Mouse (Mus musculus): Measurements from ENCODE around the gene Pfn1. TPM values are rescaled to one million over a fixed set of nuclear protein-coding genes. Genes with fewer than 3 reads are reported as not detected.

Gene Pfn1
- 100 to 1,000 TPM; 267 to 286 TPM for total RNA-seq (2021)
- long read RNA-seq, experiment 1, transcript Pfn1-201 (3 exons, 861 nt) = major isoform, 197 of 209 reads
- long read RNA-seq, experiment 1, partial matches to known transcripts = 5 of 209 reads
- long read RNA-seq, experiment 1, other reads (novel, unspliced or antisense) = 4 of 209 reads
- long read RNA-seq, experiment 2, transcript Pfn1-201 (3 exons, 861 nt) = major isoform, 122 of 128 reads
- long read RNA-seq, experiment 2, partial matches to known transcripts = 5 of 128 reads
- long read RNA-seq, experiment 2, other reads (novel, unspliced or antisense) = 1 of 128 reads

DNA sequence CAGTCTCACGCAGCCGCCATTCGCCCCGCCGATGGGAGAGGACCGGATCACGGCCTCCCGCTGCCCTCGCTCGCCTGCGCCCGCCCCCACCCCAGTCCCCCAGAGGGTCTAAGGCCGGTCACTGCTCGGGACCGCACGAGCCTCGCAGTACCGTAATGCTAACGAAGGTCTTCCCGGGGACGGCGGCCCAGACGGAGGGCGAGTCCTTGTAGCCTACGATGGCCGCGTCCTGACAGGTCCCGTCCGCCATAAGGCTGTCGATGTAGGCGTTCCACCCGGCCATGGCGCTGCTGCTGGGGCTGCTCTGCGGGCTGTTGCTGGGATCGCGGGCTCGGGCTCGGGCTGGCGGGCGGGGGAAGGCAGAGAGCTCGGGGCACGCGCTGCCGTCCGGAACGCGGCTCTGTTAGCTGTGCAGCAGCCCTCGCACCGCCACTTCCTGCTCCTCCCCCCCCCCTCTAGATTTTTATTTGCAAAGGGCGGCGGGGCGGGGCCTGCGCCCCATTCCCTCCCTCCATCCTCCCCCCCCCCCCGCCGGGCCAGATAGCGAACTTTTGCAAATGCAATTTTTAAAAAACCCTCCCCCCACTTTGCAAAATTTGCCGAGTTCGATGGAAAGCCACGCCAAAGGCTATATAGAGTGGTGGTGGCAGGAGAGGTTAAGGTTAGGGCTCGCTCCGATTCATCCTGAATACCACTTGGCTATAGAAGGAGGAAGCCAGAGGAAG, at the start of gene Pfn1:
Gene Pfn1 (minus strand): TSS at position 447 of the 725 bp plus-strand sequence.
- intact Hi-C loops (cut with DNase I) = loop anchor here (2.0 kb wide), 1 partner anchor 14 kb away; the partner anchor contains the start of gene Spag7

DNA sequence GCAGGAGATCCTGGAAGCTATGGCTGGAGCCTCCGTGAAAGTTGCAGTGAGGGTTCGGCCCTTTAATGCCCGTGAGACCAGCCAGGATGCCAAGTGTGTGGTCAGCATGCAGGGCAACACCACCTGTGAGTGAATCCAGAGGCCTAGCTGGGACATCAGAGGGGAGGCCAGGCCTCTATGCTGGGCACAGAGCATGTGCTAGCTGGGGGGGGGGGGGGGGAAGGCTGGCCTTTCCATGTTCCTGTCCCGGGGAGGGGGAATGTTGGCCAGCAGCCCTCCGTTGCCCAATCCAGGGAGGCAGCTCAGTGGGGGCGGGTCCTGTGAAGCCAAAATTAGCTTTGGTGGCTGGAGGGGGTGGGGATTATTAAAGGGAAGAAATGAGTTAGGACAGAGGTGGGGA, 48.3 kb upstream of the Pfn1 start:
- intact Hi-C loops (cut with DNase I) = no loop called here
- no peak for DNase-seq (ENCODE audit: low spot score in 2 of 2)

More for the DNA sequence above, at the start of gene Pfn1:
- peak; percentile 68 to 69 for DNase-seq (ENCODE audit: low spot score in 2 of 2)

DNA sequence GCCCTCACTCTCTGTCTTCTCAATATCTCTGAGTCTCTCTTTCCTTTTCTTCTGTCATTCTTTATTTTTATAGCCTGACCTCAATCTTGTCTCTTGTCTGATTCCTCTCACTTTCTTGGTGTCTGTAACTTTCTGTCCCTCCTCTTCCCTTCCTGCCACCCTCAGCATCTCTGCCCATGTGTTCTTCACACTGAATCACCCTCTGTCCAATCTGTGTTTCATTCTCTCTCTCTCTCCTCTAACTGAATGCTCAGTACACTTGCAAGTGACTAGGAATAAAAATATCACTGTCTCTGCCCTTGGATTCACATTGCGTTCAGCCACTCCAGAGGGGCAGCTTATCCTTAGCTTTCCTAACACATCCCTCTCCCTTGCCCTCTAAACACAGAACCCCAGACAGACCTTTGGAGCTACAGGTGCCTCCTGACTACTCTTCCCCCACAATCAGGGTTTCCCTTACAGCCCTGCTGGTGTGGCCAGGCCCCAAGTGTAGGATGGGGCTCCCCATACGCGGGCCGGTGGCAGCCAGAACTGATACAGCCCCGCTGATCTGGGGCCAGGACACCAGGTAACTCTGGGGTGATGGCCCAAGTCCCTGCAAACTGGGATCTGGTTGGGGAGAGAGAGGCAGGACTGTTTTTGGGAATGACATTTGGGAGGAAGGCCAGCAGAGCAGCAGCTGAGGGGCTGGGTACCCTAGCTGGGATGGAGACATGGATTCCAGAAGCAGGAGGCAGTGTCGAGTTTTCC, 47.7 kb upstream of the Pfn1 start:
- no peak for DNase-seq (ENCODE audit: low spot score in 2 of 2)
- intact Hi-C loops (cut with DNase I) = no loop called here

DNA sequence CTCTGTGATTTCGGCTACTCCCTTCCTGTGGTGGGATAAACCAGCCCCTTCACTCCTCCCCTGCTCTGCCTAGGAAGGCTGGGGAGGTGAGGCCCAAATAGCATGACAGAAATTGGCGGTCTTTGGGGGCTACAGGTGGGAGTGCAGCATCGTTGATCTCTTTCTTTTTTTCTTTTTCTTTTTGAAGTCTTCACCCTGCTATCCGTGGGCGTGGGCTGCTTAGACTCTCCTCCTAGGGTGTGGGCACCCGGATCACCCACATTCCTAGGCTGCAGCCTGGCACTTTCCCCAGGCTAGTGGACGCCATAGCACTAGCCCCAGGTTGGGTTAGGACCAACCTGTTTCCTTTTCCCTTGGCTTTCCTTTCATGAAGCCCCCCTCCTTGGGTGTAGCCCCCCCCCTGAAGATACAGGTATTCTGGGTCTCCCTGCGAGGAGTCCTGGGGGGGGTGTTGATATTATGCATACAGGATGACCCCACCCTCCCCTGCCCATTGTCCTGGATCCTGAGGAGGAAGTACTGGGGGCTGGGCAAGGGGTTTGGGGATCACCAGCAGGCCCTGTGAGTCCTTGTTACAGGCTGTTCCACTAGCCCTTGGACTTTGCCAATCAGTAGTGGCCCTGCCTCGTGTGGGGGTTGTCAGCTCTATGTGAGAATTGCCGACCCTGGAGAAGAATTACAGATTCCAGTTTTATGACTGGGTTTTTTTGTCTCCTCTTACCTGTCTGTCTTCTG, 46.9 kb upstream of the Pfn1 start:
- intact Hi-C loops (cut with DNase I) = no loop called here
- no peak for DNase-seq (ENCODE audit: low spot score in 2 of 2)

DNA sequence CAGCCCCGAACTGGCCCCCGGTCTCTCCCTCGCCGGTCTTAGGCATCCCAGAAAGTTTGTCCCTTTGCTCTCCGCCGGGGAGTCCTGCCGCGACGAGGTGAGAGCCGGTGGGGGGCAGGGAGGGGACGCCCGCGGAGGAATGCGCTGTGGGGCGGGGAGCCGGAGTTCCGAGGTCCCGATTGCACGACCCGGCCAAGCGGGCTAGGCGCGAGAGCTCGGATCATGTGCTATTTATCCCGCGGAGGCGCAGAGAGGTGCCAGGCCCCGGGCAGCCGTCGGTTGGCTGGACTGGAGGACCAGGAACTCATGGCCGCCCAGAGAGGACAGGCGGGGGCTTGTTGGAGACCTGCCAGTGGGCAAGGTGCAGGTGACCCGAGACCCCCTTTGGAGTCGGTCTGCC, 46.2 kb upstream of the Pfn1 start:
- intact Hi-C loops (cut with DNase I) = no loop called here
- DNase-seq (ENCODE audit: low spot score in 2 of 2) = peak; percentile 44 to 47

DNA sequence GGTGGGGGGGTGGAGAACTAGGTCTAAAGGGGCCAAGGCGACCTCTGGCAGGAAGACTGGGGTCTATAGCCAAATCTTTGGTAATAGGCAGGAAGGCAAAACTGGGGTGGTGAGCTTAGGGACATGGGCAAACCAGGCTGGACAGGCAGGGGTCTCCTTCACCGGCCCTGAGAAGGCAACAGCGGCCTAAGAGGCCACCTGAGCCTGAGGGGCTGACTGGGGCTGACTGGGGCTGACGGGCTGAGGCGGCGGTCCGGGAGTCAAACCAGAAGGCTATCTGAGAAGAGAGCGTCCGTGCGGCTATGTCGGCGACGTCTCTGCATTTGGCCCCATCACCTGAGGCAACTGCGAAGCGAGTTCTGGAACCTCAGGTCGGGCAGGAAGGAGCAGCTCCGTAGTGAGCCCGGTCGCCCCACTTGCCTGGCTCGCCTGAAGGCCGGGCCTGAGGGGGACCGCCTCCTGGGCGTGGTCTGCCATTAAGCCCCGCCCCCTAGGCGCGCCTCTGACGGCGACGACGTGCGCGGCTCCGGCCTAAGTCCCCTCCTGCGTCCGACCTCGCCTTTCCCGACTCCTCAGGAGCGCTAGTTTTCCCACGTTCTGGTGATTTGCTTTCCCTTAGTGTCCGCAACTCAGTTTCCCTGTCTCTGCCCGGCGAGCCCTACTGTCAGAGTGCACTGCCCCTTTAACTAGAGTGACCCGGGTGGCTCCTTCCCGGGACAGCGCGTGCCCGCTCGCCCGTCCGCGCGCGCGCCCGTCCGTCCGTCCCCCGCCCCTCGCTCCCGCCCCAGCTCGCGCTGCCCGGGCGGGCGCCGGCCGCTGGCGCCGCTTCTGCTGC, 45.5 kb upstream of the Pfn1 start, which contains the start of the genes Inca1 and Kif1c:
Gene Inca1 (minus strand): TSS at position 434 of the 835 bp plus-strand sequence.
Gene Kif1c (plus strand): TSS at position 827 of the 835 bp plus-strand sequence.
- DNase-seq (ENCODE audit: low spot score in 2 of 2) = peak; percentile 94 to 95
- intact Hi-C loops (cut with DNase I) = no loop called here

DNA sequence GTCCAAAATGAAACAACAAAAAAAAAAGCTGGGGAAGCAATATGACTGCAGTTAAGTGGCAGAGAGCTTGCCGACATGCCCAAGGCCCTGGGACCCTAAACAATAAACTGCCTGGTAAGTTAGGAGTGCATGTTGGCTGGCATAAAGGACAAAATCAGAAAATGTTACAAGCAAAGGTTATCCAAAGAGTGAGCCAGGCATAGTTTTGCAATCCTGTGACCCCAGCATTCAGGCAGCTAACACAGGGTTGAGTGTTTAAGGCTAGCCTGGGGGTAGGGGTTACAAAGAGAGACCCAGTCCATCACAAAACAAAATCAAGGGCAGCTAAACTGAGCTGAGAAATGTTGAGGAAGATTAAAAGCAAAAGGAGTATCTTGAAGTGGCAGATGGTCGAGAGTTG, 44.6 kb upstream of the Pfn1 start:
- intact Hi-C loops (cut with DNase I) = no loop called here
- DNase-seq (ENCODE audit: low spot score in 2 of 2) = no peak

DNA sequence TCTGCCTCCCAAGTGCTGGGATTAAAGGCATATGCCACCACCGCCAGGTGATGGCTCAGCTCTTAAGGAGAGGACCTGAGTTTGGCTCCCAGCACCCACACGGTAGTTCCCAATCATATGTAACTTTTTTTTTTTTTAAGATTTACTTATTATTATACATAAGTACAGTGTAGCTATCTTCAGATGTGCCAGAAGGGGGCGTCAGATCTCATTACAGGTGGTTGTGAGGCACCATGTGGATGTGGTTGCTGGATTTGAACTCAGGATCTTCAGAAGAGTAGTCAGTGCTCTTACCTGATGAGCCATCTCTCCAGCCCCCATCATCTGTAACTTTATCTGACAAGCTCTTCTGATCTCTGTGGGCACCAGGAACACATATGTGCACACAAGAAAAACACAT, 42.9 kb upstream of the Pfn1 start:
- no peak for DNase-seq (ENCODE audit: low spot score in 2 of 2)
- intact Hi-C loops (cut with DNase I) = no loop called here

DNA sequence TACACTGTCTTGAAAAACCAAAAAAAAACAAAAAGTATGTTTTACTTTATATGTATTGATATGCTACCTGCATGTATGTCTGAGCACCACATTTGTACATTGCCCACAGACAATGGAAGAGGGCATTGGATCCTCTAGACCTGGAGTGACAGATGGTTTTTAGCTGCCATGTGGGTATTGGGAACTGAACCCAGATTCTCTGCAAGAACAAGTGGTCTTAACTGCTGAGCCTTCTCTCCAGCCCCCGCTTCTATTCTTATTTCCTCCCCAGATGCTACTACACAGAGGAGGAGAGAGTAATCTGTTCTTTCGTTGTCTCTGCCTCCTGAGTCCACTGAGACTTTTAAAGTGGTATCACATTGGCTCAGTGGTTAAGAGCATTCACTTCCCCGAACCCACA, 39.1 kb upstream of the Pfn1 start:
- DNase-seq (ENCODE audit: low spot score in 2 of 2) = no peak
- intact Hi-C loops (cut with DNase I) = no loop called here

DNA sequence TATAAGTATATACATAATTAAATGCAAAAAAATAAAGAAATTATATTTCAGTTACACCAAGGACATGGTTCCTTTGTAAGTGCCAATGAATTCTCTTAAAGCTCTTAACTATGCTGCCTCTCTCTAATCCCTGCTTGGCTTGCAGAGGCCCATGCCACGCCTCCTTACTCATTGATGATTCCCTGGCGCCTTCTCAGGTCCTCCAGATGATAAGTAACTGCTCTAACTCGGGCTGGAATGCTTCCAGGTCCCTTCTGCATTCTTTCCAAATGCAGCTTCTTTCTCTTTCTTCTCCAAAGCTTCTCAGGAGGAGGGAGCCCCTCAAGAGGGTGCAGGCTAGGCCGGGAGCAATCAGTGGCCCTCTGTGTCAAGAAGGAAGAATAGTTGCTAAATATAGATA, 35.1 kb upstream of the Pfn1 start:
- intact Hi-C loops (cut with DNase I) = loop anchor here (5.0 kb wide), 1 partner anchor 43 kb away; no protein-coding TSS in a partner anchor
- DNase-seq (ENCODE audit: low spot score in 2 of 2) = no peak

DNA sequence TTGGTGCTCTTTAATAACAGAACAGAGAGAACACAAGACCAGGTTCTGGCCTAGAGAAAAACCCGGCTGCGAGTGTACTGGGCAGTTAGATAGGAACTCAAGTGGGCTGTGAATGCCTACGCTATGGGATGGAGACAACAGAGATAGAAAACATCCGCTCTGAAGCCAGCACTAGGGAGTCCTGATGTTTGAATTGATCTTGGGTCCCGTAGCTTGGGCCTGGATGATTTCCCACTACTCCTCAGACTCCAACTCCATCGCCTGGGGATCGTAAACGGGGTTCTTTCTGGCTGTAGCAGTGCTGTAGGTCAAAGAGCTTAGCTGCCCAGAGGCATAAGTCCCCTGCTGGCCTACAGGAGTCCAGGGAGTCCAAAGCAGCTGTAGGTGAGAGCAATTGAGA, 33.9 kb upstream of the Pfn1 start:
- DNase-seq (ENCODE audit: low spot score in 2 of 2) = no peak
- intact Hi-C loops (cut with DNase I) = loop anchor here (5.0 kb wide), 1 partner anchor 44 kb away; no protein-coding TSS in a partner anchor

DNA sequence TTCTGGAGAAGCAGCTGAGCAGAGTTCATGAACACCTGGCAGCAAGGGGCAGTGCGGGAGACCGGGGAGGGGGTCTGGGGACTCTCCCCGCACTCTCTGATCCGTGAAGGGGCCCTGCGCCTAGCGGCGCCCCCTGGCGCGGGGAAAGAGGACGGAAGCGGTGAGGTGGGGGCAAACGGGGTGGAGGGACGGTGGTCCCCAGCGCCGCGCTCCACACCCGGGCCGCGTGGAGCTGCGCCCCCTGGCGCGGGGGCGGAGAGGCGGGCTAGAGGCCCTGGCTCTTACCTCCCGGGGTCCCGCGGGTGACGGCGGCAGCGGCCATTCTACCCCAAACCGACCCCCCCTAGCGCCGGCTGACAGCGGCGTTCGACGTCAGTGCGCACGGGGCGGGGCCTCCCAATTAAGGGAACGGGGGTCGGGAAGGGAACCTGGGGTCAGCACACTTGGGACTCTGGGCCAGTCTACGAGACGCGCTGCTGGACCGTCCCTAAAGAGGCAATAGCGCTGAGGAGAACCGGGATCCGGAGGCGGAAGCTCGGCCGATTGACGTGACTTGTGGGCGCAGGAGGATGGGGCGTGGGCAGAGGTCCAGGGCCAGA, 33.3 kb upstream of the Pfn1 start, which contains the start of gene Camta2:
Gene Camta2 (minus strand): TSS at position 505 of the 599 bp plus-strand sequence.
- DNase-seq (ENCODE audit: low spot score in 2 of 2) = peak; percentile 76 to 84
- intact Hi-C loops (cut with DNase I) = loop anchor here (5.0 kb wide), 1 partner anchor 45 kb away; no protein-coding TSS in a partner anchor

DNA sequence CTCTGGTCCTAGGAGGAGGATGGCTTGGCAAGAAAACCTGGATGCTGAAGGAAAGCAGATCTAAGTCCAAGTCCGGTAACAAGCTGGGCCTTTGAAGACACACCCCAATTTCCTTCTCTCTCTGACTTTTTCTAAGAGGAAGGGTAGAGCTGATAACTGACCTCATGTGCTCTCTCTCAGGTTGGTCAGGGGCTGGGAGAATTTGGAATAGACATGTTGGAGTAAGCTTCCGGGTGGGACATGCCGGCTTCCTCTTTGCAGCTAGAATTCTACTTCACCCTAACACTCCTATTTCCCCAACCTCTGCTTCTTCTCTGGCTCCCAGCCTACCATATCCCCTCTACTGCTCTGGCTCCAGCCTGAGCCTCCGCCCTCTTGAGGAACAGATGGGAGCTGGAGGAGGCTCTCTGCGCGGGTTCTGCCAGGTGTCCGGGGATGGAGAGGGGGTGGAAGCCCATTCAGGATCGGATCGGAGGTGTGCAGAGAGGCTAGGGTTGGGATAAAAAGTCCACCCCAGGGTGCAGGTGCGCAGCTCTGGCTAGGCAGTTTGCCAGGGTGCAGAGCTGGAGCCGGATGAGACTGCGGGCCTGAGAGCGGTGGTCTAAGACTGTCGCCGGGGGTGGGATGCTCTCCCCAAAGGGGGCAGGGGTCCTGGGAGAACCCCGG, 32.6 kb upstream of the Pfn1 start:
- peak; percentile 61 to 65 for DNase-seq (ENCODE audit: low spot score in 2 of 2)
- intact Hi-C loops (cut with DNase I) = loop anchor here (5.0 kb wide), 1 partner anchor 45 kb away; no protein-coding TSS in a partner anchor

DNA sequence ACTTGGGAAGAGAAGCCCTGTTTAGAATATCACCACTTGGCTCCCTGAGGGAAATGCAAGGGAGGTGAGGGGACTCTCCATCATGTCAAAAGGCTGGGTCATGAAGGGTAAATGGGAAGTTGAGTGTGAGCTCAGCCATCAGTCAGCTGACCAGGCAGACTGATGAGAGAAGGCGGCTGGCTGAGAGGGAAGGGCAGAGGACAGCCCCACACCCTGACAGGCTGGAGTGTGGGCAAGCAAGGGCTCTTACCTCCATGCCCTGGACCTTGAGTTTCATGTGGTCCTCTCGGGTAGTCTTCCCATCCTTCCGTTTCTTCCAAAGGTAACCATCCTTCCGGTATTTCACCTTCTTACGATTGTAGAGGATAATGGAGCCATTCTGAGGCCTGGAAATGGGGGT, 29.2 kb upstream of the Pfn1 start:
- intact Hi-C loops (cut with DNase I) = loop anchor here (5.0 kb wide), 1 partner anchor 74 kb away; no protein-coding TSS in a partner anchor
- no peak for DNase-seq (ENCODE audit: low spot score in 2 of 2)

DNA sequence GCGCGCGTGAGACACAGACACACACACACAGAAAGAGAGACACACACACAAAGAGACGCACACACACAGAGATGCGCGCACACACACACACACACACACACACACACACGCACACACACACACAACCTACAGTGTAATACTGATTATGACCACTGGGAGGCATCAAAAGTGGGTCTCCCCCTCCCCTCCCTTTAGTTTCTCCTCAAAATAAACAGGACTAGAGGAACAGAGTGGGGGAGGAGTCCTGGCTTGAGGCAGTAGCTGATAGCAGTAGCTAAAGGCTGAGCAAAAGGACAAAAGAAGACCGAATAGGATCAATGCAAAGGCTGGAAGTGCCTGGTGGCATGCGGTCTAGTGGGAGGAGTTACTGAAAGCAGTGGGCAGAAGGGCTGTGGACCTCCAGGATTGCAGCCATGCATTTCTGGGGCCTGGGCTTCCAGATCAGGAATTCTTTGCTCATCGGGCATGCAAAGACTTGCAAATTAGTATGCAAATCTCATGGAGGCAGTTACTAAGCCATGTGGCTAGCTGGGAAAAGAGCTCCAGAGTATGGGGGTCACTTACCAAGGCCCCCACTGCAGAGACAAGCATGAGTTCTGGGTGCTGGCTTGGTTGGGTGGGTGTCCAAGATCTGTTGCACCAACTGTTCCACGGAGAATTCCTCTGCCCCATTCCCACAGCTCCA, 27.6 kb upstream of the Pfn1 start:
- peak; percentile 64 to 93 for DNase-seq (ENCODE audit: low spot score in 2 of 2)
- intact Hi-C loops (cut with DNase I) = loop anchor here (5.0 kb wide), 1 partner anchor 75 kb away; no protein-coding TSS in a partner anchor

DNA sequence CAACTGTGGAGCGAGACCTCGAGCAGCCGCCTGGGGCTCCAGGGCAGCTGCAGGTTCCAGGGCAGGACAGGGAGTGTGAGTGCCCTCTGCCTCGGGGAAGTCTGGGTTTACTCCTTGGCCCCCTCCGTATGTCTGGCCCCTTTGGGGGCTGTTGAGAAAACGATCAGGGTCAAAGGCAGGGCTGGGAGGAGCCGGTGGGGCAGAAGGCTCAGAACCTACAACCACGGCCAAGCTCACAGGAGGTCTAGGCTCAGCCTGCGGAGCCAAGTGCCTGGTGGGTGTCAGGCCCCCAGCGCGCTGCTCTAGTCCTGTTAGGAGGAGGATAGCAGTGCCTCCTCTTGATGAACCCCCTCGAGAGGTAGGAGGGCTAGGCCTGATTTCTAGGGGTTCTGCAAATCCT, 26.7 kb upstream of the Pfn1 start:
- intact Hi-C loops (cut with DNase I) = loop anchor here (5.0 kb wide), 1 partner anchor 76 kb away; no protein-coding TSS in a partner anchor
- no peak for DNase-seq (ENCODE audit: low spot score in 2 of 2)
